Mouse (Mus musculus) MEL (cell line): ENCODE measurements around the gene Gmfb.

Source experiments
- CTCF ChIP-seq, 3 experiments: IDR thresholded peaks in 2 of 3; conservative IDR thresholded peaks in 1 of 3; 2 replicates each; pipeline ENCODE4 v1.5.1; 2011 to 2012; ENCODE audit warnings: low read length in 3 of 3, low read depth in 2 of 3, mild to moderate bottlenecking in 2 of 3, improper control_type of control experiment in 1 of 3, inconsistent platforms in 1 of 3, mixed read lengths in 1 of 3, moderate library complexity in 1 of 3; ENCODE audit not compliant: control insufficient read depth in 1 of 3, insufficient read depth in 1 of 3, poor library complexity in 1 of 3, severe bottlenecking in 1 of 3
- EP300 ChIP-seq, 2 experiments: IDR thresholded peaks; 2 replicates each; pipeline ENCODE4 v1.6.1; 2011; ENCODE audit warnings: improper control_type of control experiment in 2 of 2, low read length in 2 of 2, low read depth in 1 of 2, mild to moderate bottlenecking in 1 of 2
- GABPA ChIP-seq: IDR thresholded peaks from 2 replicates; pipeline ENCODE4 v1.6.1; 2012; ENCODE audit warnings: low read depth, mild to moderate bottlenecking, inconsistent platforms, low read length, improper control_type of control experiment, moderate library complexity
- HCFC1 ChIP-seq: IDR thresholded peaks from 2 replicates; pipeline ENCODE4 v1.6.1; 2012; ENCODE audit warnings: low read depth, mild to moderate bottlenecking, inconsistent platforms, low read length, improper control_type of control experiment, moderate library complexity
- JUND ChIP-seq: IDR thresholded peaks from 2 replicates; pipeline ENCODE4 v1.6.1; 2011; ENCODE audit warnings: low read depth, mild to moderate bottlenecking, improper control_type of control experiment, low read length
- MEF2A ChIP-seq: IDR thresholded peaks from 2 replicates; pipeline ENCODE4 v1.6.1; 2014; ENCODE audit warnings: low read depth, mild to moderate bottlenecking, inconsistent platforms, low read length, improper control_type of control experiment; ENCODE audit not compliant: poor library complexity, insufficient replicate concordance, severe bottlenecking; ENCODE audit errors: extremely low read depth
- POLR2A ChIP-seq, 2 experiments: IDR thresholded peaks; 2 replicates each; pipeline ENCODE4 v1.6.1; 2011 to 2012; ENCODE audit warnings: low read length in 2 of 2, mild to moderate bottlenecking in 2 of 2, control low read depth in 1 of 2, improper control_type of control experiment in 1 of 2, low read depth in 1 of 2, moderate library complexity in 1 of 2; ENCODE audit not compliant: control insufficient read depth in 1 of 2, insufficient read depth in 1 of 2, poor library complexity in 1 of 2
- POLR2AphosphoS2 ChIP-seq: IDR thresholded peaks from 2 replicates; pipeline ENCODE4 v1.6.1; 2011; ENCODE audit warnings: low read length, improper control_type of control experiment
- TCF12 ChIP-seq: IDR thresholded peaks from 2 replicates; pipeline ENCODE4 v1.6.1; 2014; ENCODE audit warnings: low read depth, mild to moderate bottlenecking, inconsistent platforms, low read length, improper control_type of control experiment, moderate library complexity
- UBTF ChIP-seq: IDR thresholded peaks from 2 replicates; pipeline ENCODE4 v1.6.1; 2012; ENCODE audit warnings: low read depth, mild to moderate bottlenecking, inconsistent platforms, low read length, improper control_type of control experiment, moderate library complexity, borderline replicate concordance; ENCODE audit not compliant: insufficient read depth
- ZC3H11A ChIP-seq: IDR thresholded peaks from 2 replicates; pipeline ENCODE4 v1.6.1; 2012; ENCODE audit warnings: low read depth, mild to moderate bottlenecking, inconsistent platforms, low read length, improper control_type of control experiment
- ZMIZ1 ChIP-seq: IDR thresholded peaks from 2 replicates; pipeline ENCODE4 v1.6.1; 2012; ENCODE audit warnings: low read depth, mild to moderate bottlenecking, inconsistent platforms, low read length, improper control_type of control experiment, moderate library complexity

GRCm38 (mm10) chr14:46823996-46824395, 2.0 kb upstream of the Gmfb start:
- TF ChIP-seq TCF12 (no peak), POLR2A (IDR thresholded peaks at IDR 0.05; ENCODE audit: control insufficient read depth in 1 of 2, insufficient read depth in 1 of 2, low read depth in 1 of 2, low read length in 2 of 2, poor library complexity in 1 of 2) (no peak), EP300 (IDR thresholded peaks at IDR 0.05; ENCODE audit: low read depth in 1 of 2, low read length in 2 of 2) (no peak), ZC3H11A (no peak), UBTF (no peak), ZMIZ1 (no peak), GABPA (no peak), POLR2AphosphoS2 (no peak), MEF2A (no peak), HCFC1 (no peak), CTCF (IDR thresholded peaks at IDR 0.05 in 2 of 3, conservative IDR thresholded peaks at IDR 0.05 in 1 of 3; ENCODE audit: control insufficient read depth in 1 of 3, insufficient read depth in 1 of 3, low read depth in 2 of 3, low read length in 3 of 3, poor library complexity in 1 of 3, severe bottlenecking in 1 of 3) (no peak), JUND (no peak)
